Mouse (Mus musculus) hematopoietic multipotent progenitor cell, adult 10-12 weeks (in vitro differentiated cells): Measurements from ENCODE around the gene Olfr1418. TPM values are rescaled to one million over a fixed set of nuclear protein-coding genes. Genes with fewer than 3 reads are reported as not detected.

Experiments
- polyA plus RNA-seq: library from polyadenylated mRNA; stranded (reverse); fragments of >175 nt; gene quantifications from 2 replicates; pipeline ENCODE4 v1.2.3, GENCODE M21; 2012; ENCODE audit warnings: low replicate concordance

The Olfr1418 gene
- polyA plus RNA-seq = not detected in 2 replicates

DNA sequence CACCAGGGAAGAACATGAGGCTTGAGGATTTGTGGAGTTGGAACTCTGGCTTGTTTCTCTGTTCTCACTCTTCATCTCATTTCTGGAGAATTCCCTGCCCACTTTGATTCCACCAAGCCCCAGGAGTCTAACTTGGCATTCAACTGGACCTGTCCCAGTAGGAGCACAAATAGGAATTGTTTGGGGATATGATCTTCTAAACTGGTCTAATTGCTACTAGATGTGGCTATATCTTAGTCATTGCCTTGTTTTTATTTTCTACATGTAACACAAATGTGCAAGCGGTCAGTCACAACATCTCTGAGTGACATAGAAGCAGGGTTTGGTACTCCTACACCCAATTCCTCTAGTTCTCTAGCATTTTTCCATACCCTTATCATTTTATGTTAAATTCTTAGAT, at the start of gene Olfr1418:
TSS of gene Olfr1418 (minus strand) at position 101 of the 400 bp plus-strand sequence.

DNA sequence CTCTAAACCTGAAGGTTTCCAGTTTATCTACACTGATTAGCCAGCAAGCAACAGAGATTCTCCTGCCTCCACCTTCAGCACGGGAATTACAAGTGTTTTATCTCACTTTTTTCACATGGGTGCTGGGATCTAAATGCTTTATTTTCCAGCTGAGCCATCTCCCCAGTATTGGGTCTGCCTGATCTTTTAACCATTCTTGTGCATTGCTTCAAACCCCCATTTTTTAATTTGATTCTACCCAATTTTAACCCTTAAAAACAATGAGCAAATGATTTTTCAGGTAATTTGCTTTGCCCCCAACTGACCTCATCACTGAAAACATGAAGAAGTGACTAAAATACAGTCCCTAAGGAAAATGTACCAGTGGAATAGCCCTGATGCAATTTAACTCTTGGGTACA, 25.4 kb upstream of the Olfr1418 start, which contains the start of gene Olfr1420:
TSS of gene Olfr1420 (plus strand) at position 301 of the 400 bp plus-strand sequence.

DNA sequence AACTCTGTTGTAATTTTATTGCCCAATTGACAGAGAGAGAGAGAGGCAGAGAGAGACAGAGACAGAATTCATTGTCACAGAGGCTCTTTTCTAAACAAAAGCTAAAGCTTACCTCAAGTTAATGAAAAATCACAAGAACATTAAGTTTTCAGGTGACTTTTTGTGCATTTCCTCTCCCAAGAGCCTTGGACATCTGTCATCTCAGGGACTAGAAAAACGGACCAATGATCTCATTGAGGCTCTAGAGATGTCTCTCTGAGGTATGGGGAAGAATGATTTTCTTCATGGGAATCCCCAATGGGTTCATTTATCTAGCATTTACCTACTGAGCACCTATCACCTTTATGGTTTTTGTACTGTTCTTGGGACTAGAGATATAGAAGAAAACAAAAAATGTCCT, 14.1 kb upstream of the Olfr1418 start, which contains the start of gene Olfr1419:
TSS of gene Olfr1419 (minus strand) at position 101 of the 400 bp plus-strand sequence.

GRCm38 (mm10) chr19:11839119-11839518, 21.7 kb downstream of the Olfr1418 start, which contains the start of gene Olfr1417:
Olfr1417 (minus strand) TSS chr19:11839219.

GRCm38 (mm10) chr19:11819143-11819700, 41.6 kb downstream of the Olfr1418 start, which contains the start of gene Stx3:
Stx3 (minus strand) TSS chr19:11819403.

Other genes starting within 250 kb of the Olfr1418 start
- 0.08 and 0.22 TPM in 2 replicates for gene Ms4a2, start 237.3 kb downstream of the Olfr1418 start, polyA plus RNA-seq
- 0.11 TPM in 1 of 2 replicates, not detected in the other for gene Ms4a3, start 220.2 kb downstream of the Olfr1418 start, polyA plus RNA-seq
- not detected in 2 replicates for gene Oosp2, start 200.5 kb downstream of the Olfr1418 start, polyA plus RNA-seq
- gene Oosp1, start 169.9 kb downstream of the Olfr1418 start, polyA plus RNA-seq = 0.17 and 0.20 TPM in 2 replicates
- gene Oosp3, start 164.0 kb downstream of the Olfr1418 start, polyA plus RNA-seq = not detected in 2 replicates
- gene Gif, start 113.5 kb downstream of the Olfr1418 start, polyA plus RNA-seq = not detected in 2 replicates
- gene Mrpl16, start 90.7 kb downstream of the Olfr1418 start, polyA plus RNA-seq = 0.78 and 12.6 TPM in 2 replicates
- gene Stx3, start 41.7 kb downstream of the Olfr1418 start, polyA plus RNA-seq = 3.0 and 10.9 TPM in 2 replicates
- gene Olfr1417, start 21.8 kb downstream of the Olfr1418 start, polyA plus RNA-seq = not detected in 2 replicates
- not detected in 2 replicates for gene Olfr1419, start 14.0 kb upstream of the Olfr1418 start, polyA plus RNA-seq
- not detected in 2 replicates for gene Olfr1420, start 25.5 kb upstream of the Olfr1418 start, polyA plus RNA-seq
- gene Patl1, start 51.3 kb upstream of the Olfr1418 start, polyA plus RNA-seq = 10.1 and 15.0 TPM in 2 replicates
- gene Osbp, start 104.9 kb upstream of the Olfr1418 start, polyA plus RNA-seq = 7.2 and 10.9 TPM in 2 replicates
- gene Olfr1423, start 180.3 kb upstream of the Olfr1418 start, polyA plus RNA-seq = 0.02 TPM in 1 of 2 replicates, not detected in the other
- not detected in 2 replicates for gene Olfr1424, start 201.6 kb upstream of the Olfr1418 start, polyA plus RNA-seq
- gene Olfr1425, start 216.7 kb upstream of the Olfr1418 start, polyA plus RNA-seq = 0.20 TPM in 1 of 2 replicates, not detected in the other
- not detected in 2 replicates for gene Olfr1426, start 230.9 kb upstream of the Olfr1418 start, polyA plus RNA-seq
- not detected in 2 replicates for gene Olfr1427, start 242.3 kb upstream of the Olfr1418 start, polyA plus RNA-seq